Mouse (Mus musculus) ES-E14 (cell line): Measurements from ENCODE around the gene St8sia6.

Experiments
- CHD2 ChIP-seq: IDR thresholded peaks from 2 replicates; pipeline ENCODE4 v1.6.1; 2014; ENCODE audit warnings: mild to moderate bottlenecking, low read depth, low read length, inconsistent platforms
- HCFC1 ChIP-seq: IDR thresholded peaks from 2 replicates; pipeline ENCODE4 v1.6.1; 2012; ENCODE audit warnings: low read length, inconsistent platforms, borderline replicate concordance; ENCODE audit not compliant: insufficient read depth
- ZC3H11A ChIP-seq: IDR thresholded peaks from 2 replicates; pipeline ENCODE4 v1.6.1; 2012; ENCODE audit warnings: low read depth, mild to moderate bottlenecking, inconsistent platforms, low read length, borderline replicate concordance
- ZNF384 ChIP-seq: IDR thresholded peaks from 2 replicates; pipeline ENCODE4 v1.6.1; 2012; ENCODE audit warnings: low read depth, low read length, inconsistent platforms

DNA sequence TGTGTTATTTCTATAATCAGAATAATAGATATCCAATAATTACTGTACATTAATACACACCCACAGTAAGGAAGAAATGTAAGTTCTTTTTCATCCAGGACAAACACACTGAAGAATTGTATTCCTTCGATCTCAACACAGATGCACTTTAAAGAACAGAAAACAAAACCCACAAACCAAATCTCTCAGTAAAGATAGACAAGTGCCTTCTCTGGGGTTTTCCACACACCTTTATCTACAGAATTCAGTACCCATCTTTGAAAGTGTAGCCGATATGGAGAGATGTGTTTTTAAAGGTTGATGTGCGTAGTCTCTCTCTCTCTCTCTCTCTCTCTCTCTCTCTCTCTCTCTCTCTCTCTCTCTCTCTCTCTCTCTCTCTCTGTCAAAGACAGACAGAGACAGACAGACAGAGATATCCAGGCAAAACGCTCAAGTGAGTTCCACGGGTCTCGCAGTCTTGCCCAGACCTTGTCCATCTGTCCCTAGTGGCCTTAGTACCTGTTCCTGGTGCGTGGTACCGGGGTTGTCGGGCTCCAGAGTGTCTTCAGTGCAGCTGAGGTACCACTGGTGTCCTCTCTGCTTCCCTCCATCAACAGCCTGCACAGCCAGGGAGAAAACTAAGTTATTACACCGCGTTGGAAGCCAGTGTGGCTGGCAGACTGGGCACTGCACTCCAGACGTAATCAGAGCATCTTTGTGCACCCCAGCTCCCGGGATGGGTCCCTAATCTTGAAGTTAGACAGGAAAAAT, 1.4 kb downstream of the St8sia6 start:
- TF ChIP-seq CHD2: no peak
- no peak for TF ChIP-seq HCFC1
- no peak for TF ChIP-seq ZC3H11A
- no peak for TF ChIP-seq ZNF384
